Mouse (Mus musculus) intestine, embryonic 16.5 days (tissue): Measurements from ENCODE around the gene Cask. TPM values are rescaled to one million over a fixed set of nuclear protein-coding genes. Genes with fewer than 3 reads are reported as not detected.

ENCODE experiments used
- ATAC-seq: fragments of 200-750 bp; cut with Nextera tagmentation; 2 replicates; pipeline ENCODE4 v1.8.0; 2017; ENCODE audit warnings: moderate TSS enrichment, moderate library complexity
- H3K27ac ChIP-seq: fragments of 300-500 bp; sonication (generic); 2 replicates; pipeline ENCODE4 v1.5.1; 2014; ENCODE audit warnings: mild to moderate bottlenecking, low read length
- H3K27me3 ChIP-seq: fragments of 300-500 bp; sonication (generic); replicated peaks from 2 replicates; pipeline ENCODE4 v1.6.1; 2014; ENCODE audit warnings: low read length, control low read depth, mixed read lengths; ENCODE audit not compliant: control insufficient read depth, insufficient read depth
- H3K36me3 ChIP-seq: fragments of 300-500 bp; sonication (generic); 2 replicates; pipeline ENCODE4 v1.6.1; 2014; ENCODE audit warnings: low read length, control low read depth; ENCODE audit not compliant: control insufficient read depth, insufficient read depth
- H3K4me1 ChIP-seq: fragments of 300-500 bp; sonication (generic); 2 replicates; pipeline ENCODE4 v1.6.1; 2014; ENCODE audit warnings: low read length, control low read depth, mixed read lengths; ENCODE audit not compliant: control insufficient read depth, insufficient read depth
- H3K4me2 ChIP-seq: fragments of 300-500 bp; sonication (generic); 2 replicates; pipeline ENCODE4 v1.6.1; 2014; ENCODE audit warnings: low read depth, low read length, control low read depth
- H3K4me3 ChIP-seq: fragments of 300-500 bp; sonication (generic); 2 replicates; pipeline ENCODE4 v1.5.1; 2014; ENCODE audit warnings: mild to moderate bottlenecking, low read length
- H3K9ac ChIP-seq: fragments of 300-500 bp; sonication (generic); 2 replicates; pipeline ENCODE4 v1.6.1; 2014; ENCODE audit warnings: low read depth, low read length
- H3K9me3 ChIP-seq: fragments of 300-500 bp; sonication (generic); 2 replicates; pipeline ENCODE4 v1.6.1; 2016; ENCODE audit warnings: low read length, control low read depth; ENCODE audit not compliant: control insufficient read depth
- WGBS: fragments of 180-500 bp; shearing (Covaris S2); extraction: QIAGEN DNeasy Blood & Tissue Kit; methylation state at CpG from one replicate; pipeline ENCODE4 v1.1.7; 2014; 5-methylcytosine and 5-hydroxymethylcytosine counted together
- polyA plus RNA-seq: library from polyadenylated mRNA; unstranded; fragments of >200 nt; fragmentation: Nextera tagmentation; extraction: Ambion mirVana; gene quantifications from 2 replicates; pipeline ENCODE4 v1.2.1, GENCODE M21; 2015

Cask gene
- polyA plus RNA-seq, 1 experiment from 2014 or later: 10.1 TPM

DNA sequence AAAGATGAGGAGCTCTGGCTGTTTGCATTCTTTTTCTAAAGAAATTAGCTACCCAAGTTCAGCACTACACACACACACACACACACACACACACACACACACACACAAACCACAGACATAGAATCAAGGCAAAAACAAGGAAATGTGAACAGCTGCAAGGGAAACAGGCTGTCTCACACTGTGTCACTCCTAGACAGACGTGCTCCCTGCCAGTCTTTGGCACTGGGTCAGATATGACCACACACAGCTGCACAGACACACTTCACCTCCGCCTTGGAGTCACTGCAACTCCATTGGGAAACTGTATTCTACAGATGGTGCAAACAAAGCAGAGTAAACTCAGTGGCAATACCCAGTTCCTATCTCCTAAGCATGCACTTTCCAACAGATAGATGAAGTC lies 274.6 kb downstream of the Cask start:
- Histone ChIP-seq H3K9ac (no peak overlapping the region), H3K27me3 (no peaks in the 10 kb centered on the region), H3K9me3 (no peaks in the 10 kb centered on the region), H3K4me2 (no peak overlapping the region), H3K36me3 (no peaks in the 10 kb centered on the region), H3K4me1 (no peaks in the 10 kb centered on the region), H3K27ac (no peak overlapping the region), H3K4me3 (no peak overlapping the region)
- WGBS: 61% methylated on average over 2 of the region's 2 CpGs
- no peak for ATAC-seq

- Histone ChIP-seq H3K4me3 (no peak overlapping the region), H3K4me2 (no peak overlapping the region), H3K27ac (no peak overlapping the region), H3K36me3 (no peaks in the 10 kb centered on the region), H3K9me3 (no peaks in the 10 kb centered on the region), H3K27me3 (no peaks in the 10 kb centered on the region), H3K9ac (no peak overlapping the region), H3K4me1 (no peaks in the 10 kb centered on the region)
- 83% methylated on average over 3 of the region's 3 CpGs for WGBS
- ATAC-seq: no peak
These were observed 276.3 kb downstream of the Cask start for GRCm38 (mm10) chrX:13574872-13575271.

DNA sequence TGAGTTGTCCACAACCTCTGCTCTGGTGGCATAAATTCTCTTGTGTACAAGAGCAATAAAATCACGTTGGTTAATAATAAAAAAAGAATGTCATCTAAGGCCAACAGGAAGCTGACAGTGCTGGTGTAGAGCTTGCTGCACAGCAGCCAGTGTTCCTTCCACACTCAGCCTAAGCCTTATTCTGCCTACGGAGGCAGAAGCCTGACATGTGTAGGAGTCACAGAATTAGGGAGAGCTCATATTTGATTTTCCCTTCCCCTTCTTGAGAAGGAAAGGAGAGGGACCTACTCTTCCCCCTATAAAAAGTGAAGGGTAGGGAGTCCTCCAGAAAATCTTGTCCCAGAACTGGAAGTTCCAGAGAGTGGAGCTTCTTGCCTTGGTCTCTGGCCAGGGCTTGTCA lies 276.9 kb downstream of the Cask start:
- no peak overlapping the region for H3K4me3 ChIP-seq
- no peaks in the 10 kb centered on the region for H3K27me3 ChIP-seq
- no peaks in the 10 kb centered on the region for H3K9me3 ChIP-seq
- no peaks in the 10 kb centered on the region for H3K36me3 ChIP-seq
- H3K4me2 ChIP-seq: no peak overlapping the region
- ATAC-seq: no peak
- H3K27ac ChIP-seq: no peak overlapping the region
- H3K9ac ChIP-seq: no peak overlapping the region
- 51% methylated on average over 2 of the region's 2 CpGs for WGBS
- no peaks in the 10 kb centered on the region for H3K4me1 ChIP-seq

- 88% methylated on average over 3 of the region's 3 CpGs for WGBS
- Histone ChIP-seq H3K36me3 (no peaks in the 10 kb centered on the region), H3K9me3 (no peaks in the 10 kb centered on the region), H3K27ac (no peak overlapping the region), H3K4me1 (no peaks in the 10 kb centered on the region), H3K4me2 (no peak overlapping the region), H3K9ac (no peak overlapping the region), H3K27me3 (no peaks in the 10 kb centered on the region), H3K4me3 (no peak overlapping the region)
- no peak for ATAC-seq
These were observed 296.7 kb downstream of the Cask start for GRCm38 (mm10) chrX:13554504-13554903.

DNA sequence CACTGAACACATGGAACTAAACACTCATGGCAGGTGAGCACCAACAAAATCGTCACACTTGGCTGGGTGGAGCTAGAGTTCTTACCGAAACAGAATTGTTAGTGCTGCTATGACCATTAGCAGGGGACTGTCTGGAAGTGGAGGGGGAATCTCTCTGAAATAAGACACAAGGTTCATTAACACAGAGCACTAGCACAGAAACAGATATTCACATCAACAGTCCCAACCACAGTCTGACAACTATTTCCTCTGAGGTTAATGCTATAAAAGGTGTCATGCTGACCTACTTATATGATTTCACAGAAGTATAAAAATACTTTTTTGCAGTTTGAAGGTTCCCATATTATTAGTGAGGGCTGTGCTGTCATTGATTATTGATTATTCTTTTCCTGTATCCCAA lies 298.9 kb downstream of the Cask start:
- H3K4me1 ChIP-seq: no peaks in the 10 kb centered on the region
- no peaks in the 10 kb centered on the region for H3K36me3 ChIP-seq
- no peak overlapping the region for H3K4me2 ChIP-seq
- no peak overlapping the region for H3K4me3 ChIP-seq
- no peak overlapping the region for H3K9ac ChIP-seq
- WGBS: 72% methylated on average over 2 of the region's 2 CpGs
- no peak for ATAC-seq
- no peaks in the 10 kb centered on the region; the same call in 1 of the 2 replicates for H3K27me3 ChIP-seq
- H3K27ac ChIP-seq: no peak overlapping the region
- no peaks in the 10 kb centered on the region for H3K9me3 ChIP-seq

GRCm38 (mm10) chrX:13551566-13551965 lies 299.6 kb downstream of the Cask start:
- no peaks in the 10 kb centered on the region; the same call in 1 of the 2 replicates for H3K27me3 ChIP-seq
- ATAC-seq: no peak
- no peaks in the 10 kb centered on the region for H3K9me3 ChIP-seq
- H3K36me3 ChIP-seq: no peaks in the 10 kb centered on the region
- no peak overlapping the region for H3K4me3 ChIP-seq
- H3K4me2 ChIP-seq: no peak overlapping the region
- H3K9ac ChIP-seq: no peak overlapping the region
- WGBS: 79% methylated on average over 4 of the region's 4 CpGs
- no peak overlapping the region for H3K27ac ChIP-seq
- H3K4me1 ChIP-seq: no peaks in the 10 kb centered on the region

DNA sequence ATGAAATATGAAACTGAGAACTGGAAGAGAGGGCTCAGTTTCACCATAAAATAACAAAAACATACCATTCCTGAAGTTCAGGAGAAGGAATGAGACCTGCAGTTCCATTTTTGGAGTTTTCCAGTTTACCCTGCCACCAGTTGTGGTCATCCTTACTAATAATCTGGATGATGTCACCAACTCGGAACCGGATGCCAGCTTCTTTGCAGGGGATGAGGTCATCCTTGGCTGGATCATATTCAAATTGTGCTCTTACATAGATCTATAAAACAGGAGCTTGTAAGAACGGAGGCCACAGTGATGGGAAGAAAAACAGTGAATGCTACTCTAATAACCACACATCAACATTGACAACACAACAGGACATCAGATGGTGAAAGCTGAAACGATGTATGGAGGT lies 302.1 kb downstream of the Cask start:
- no peaks in the 10 kb centered on the region for H3K9me3 ChIP-seq
- H3K36me3 ChIP-seq: no peaks in the 10 kb centered on the region
- H3K4me2 ChIP-seq: no peak overlapping the region
- H3K4me3 ChIP-seq: no peak overlapping the region
- WGBS: 80% methylated on average over 4 of the region's 4 CpGs
- no peak for ATAC-seq
- H3K9ac ChIP-seq: no peak overlapping the region
- no peaks in the 10 kb centered on the region; the same call in 1 of the 2 replicates for H3K27me3 ChIP-seq
- H3K27ac ChIP-seq: no peak overlapping the region
- no peaks in the 10 kb centered on the region for H3K4me1 ChIP-seq

- H3K27me3 ChIP-seq: no peaks in the 10 kb centered on the region
- H3K4me1 ChIP-seq: no peaks in the 10 kb centered on the region
- ATAC-seq: no peak
- H3K4me2 ChIP-seq: no peak overlapping the region
- H3K9me3 ChIP-seq: no peaks in the 10 kb centered on the region
- no peak overlapping the region for H3K4me3 ChIP-seq
- no peaks in the 10 kb centered on the region for H3K36me3 ChIP-seq
- H3K9ac ChIP-seq: no peak overlapping the region
- WGBS: 88% methylated on average over 8 of the region's 8 CpGs
- no peak overlapping the region for H3K27ac ChIP-seq
These were observed 329.9 kb downstream of the Cask start for GRCm38 (mm10) chrX:13521288-13521687.

GRCm38 (mm10) chrX:13520566-13520965 lies 330.6 kb downstream of the Cask start:
- WGBS: 89% methylated on average over 4 of the region's 4 CpGs
- Histone ChIP-seq H3K4me3 (no peak overlapping the region), H3K27me3 (no peaks in the 10 kb centered on the region), H3K9ac (no peak overlapping the region), H3K4me2 (no peak overlapping the region), H3K36me3 (no peaks in the 10 kb centered on the region), H3K27ac (no peak overlapping the region), H3K4me1 (no peaks in the 10 kb centered on the region), H3K9me3 (no peaks in the 10 kb centered on the region)
- ATAC-seq: no peak

GRCm38 (mm10) chrX:13519408-13519783 lies 331.8 kb downstream of the Cask start:
- H3K9ac ChIP-seq: no peak overlapping the region
- H3K27ac ChIP-seq: no peak overlapping the region
- ATAC-seq: no peak
- 66% methylated on average over 5 of the region's 5 CpGs for WGBS
- no peaks in the 10 kb centered on the region for H3K9me3 ChIP-seq
- H3K36me3 ChIP-seq: no peaks in the 10 kb centered on the region
- no peak overlapping the region for H3K4me3 ChIP-seq
- H3K4me1 ChIP-seq: no peaks in the 10 kb centered on the region
- H3K27me3 ChIP-seq: no peaks in the 10 kb centered on the region
- no peak overlapping the region for H3K4me2 ChIP-seq
